Mouse (Mus musculus): ENCODE data around the gene Tmcc3. TPM values are rescaled to one million over a fixed set of nuclear protein-coding genes. Genes with fewer than 3 reads are reported as not detected.

Tmcc3 gene
- polyA plus RNA-seq, 1 experiment = not detected

- Histone ChIP-seq H3K27ac (ENCODE audit: insufficient read depth, low read depth, low read length) (no peak overlapping the region), H3K4me1 (ENCODE audit: control insufficient read depth, insufficient read depth, low read length) (peaks cover 12% of the 10 kb centered on the region), H3K4me3 (ENCODE audit: insufficient read depth, low read depth, low read length) (no peak overlapping the region)
- TF ChIP-seq POLR2A (IDR thresholded peaks at IDR 0.05; ENCODE audit: insufficient read depth, low read depth, low read length) = no peak
- no peak for TF ChIP-seq CTCF (IDR thresholded peaks at IDR 0.05; ENCODE audit: insufficient read depth, low read depth, low read length)
- WGBS = 94% methylated on average over 4 of the region's 4 CpGs
These were observed 1.4 kb downstream of the Tmcc3 start for GRCm38 (mm10) chr10:94313146-94313545.

GRCm38 (mm10) chr10:94318574-94318973 lies 6.8 kb downstream of the Tmcc3 start:
- H3K4me1 ChIP-seq (ENCODE audit: control insufficient read depth, insufficient read depth, low read length) = no peaks in the 10 kb centered on the region
- H3K27ac ChIP-seq (ENCODE audit: insufficient read depth, low read depth, low read length) = no peak overlapping the region
- TF ChIP-seq POLR2A (IDR thresholded peaks at IDR 0.05; ENCODE audit: insufficient read depth, low read depth, low read length) = no peak
- TF ChIP-seq CTCF (IDR thresholded peaks at IDR 0.05; ENCODE audit: insufficient read depth, low read depth, low read length) = no peak
- H3K4me3 ChIP-seq (ENCODE audit: insufficient read depth, low read depth, low read length) = no peak overlapping the region
- 13% methylated on average over 4 of the region's 4 CpGs for WGBS

- peaks cover 3% of the 10 kb centered on the region for H3K4me1 ChIP-seq (ENCODE audit: control insufficient read depth, insufficient read depth, low read length)
- WGBS = 21% methylated on average over 5 of the region's 5 CpGs
- TF ChIP-seq CTCF (IDR thresholded peaks at IDR 0.05; ENCODE audit: insufficient read depth, low read depth, low read length) = no peak
- TF ChIP-seq POLR2A (IDR thresholded peaks at IDR 0.05; ENCODE audit: insufficient read depth, low read depth, low read length) = no peak
These were observed 18.2 kb downstream of the Tmcc3 start for GRCm38 (mm10) chr10:94329962-94330361.

GRCm38 (mm10) chr10:94332358-94333137 lies 20.8 kb downstream of the Tmcc3 start:
- Histone ChIP-seq H3K4me3 (ENCODE audit: insufficient read depth, low read depth, low read length) (no peak overlapping the region), H3K27ac (ENCODE audit: insufficient read depth, low read depth, low read length) (no peak overlapping the region), H3K4me1 (ENCODE audit: control insufficient read depth, insufficient read depth, low read length) (peaks cover 3% of the 10 kb centered on the region)
- TF ChIP-seq CTCF (IDR thresholded peaks at IDR 0.05; ENCODE audit: insufficient read depth, low read depth, low read length) (0 out of 2 replicates have a peak, but pooled peaks have one; percentile 13), POLR2A (IDR thresholded peaks at IDR 0.05; ENCODE audit: insufficient read depth, low read depth, low read length) (no peak)
- 47% methylated on average over 16 of the region's 16 CpGs for WGBS

More at GRCm38 (mm10) chr10:94329962-94330361, 18.2 kb downstream of the Tmcc3 start:
- no peak overlapping the region for H3K4me3 ChIP-seq (ENCODE audit: insufficient read depth, low read depth, low read length)
- no peak overlapping the region for H3K27ac ChIP-seq (ENCODE audit: insufficient read depth, low read depth, low read length)

- Histone ChIP-seq H3K27ac (ENCODE audit: insufficient read depth, low read depth, low read length) (no peak overlapping the region), H3K4me3 (ENCODE audit: insufficient read depth, low read depth, low read length) (no peak overlapping the region), H3K4me1 (ENCODE audit: control insufficient read depth, insufficient read depth, low read length) (peaks cover 3% of the 10 kb centered on the region)
- TF ChIP-seq POLR2A (IDR thresholded peaks at IDR 0.05; ENCODE audit: insufficient read depth, low read depth, low read length) (no peak), CTCF (IDR thresholded peaks at IDR 0.05; ENCODE audit: insufficient read depth, low read depth, low read length) (no peak)
- 78% methylated on average over 8 of the region's 8 CpGs for WGBS
These were observed 21.6 kb downstream of the Tmcc3 start for GRCm38 (mm10) chr10:94333328-94333727.

GRCm38 (mm10) chr10:94335047-94335446 lies 23.3 kb downstream of the Tmcc3 start:
- H3K4me3 ChIP-seq (ENCODE audit: insufficient read depth, low read depth, low read length) = no peak overlapping the region
- 90% methylated on average over 10 of the region's 10 CpGs for WGBS
- no peak for TF ChIP-seq CTCF (IDR thresholded peaks at IDR 0.05; ENCODE audit: insufficient read depth, low read depth, low read length)

GRCm38 (mm10) chr10:94336071-94336470 lies 24.3 kb downstream of the Tmcc3 start:
- WGBS = 93% methylated on average over 6 of the region's 6 CpGs
- H3K4me1 ChIP-seq (ENCODE audit: control insufficient read depth, insufficient read depth, low read length) = no peaks in the 10 kb centered on the region
- TF ChIP-seq POLR2A (IDR thresholded peaks at IDR 0.05; ENCODE audit: insufficient read depth, low read depth, low read length) (no peak), CTCF (IDR thresholded peaks at IDR 0.05; ENCODE audit: insufficient read depth, low read depth, low read length) (no peak)
- no peak overlapping the region for H3K4me3 ChIP-seq (ENCODE audit: insufficient read depth, low read depth, low read length)
- no peak overlapping the region for H3K27ac ChIP-seq (ENCODE audit: insufficient read depth, low read depth, low read length)

More at GRCm38 (mm10) chr10:94335047-94335446, 23.3 kb downstream of the Tmcc3 start:
- Histone ChIP-seq H3K4me1 (ENCODE audit: control insufficient read depth, insufficient read depth, low read length) (no peaks in the 10 kb centered on the region), H3K27ac (ENCODE audit: insufficient read depth, low read depth, low read length) (no peak overlapping the region)

GRCm38 (mm10) chr10:94341501-94341900 lies 29.8 kb downstream of the Tmcc3 start:
- TF ChIP-seq CTCF (IDR thresholded peaks at IDR 0.05; ENCODE audit: insufficient read depth, low read depth, low read length) (no peak), POLR2A (IDR thresholded peaks at IDR 0.05; ENCODE audit: insufficient read depth, low read depth, low read length) (no peak)
- H3K4me1 ChIP-seq (ENCODE audit: control insufficient read depth, insufficient read depth, low read length) = no peaks in the 10 kb centered on the region; the same call in 1 of the 2 replicates
- no peak overlapping the region; the same call in 1 of the 2 replicates for H3K4me3 ChIP-seq (ENCODE audit: insufficient read depth, low read depth, low read length)
- no peak overlapping the region for H3K27ac ChIP-seq (ENCODE audit: insufficient read depth, low read depth, low read length)
- WGBS = 69% methylated on average over 17 of the region's 17 CpGs

GRCm38 (mm10) chr10:94342256-94342655 lies 30.5 kb downstream of the Tmcc3 start:
- H3K27ac ChIP-seq (ENCODE audit: insufficient read depth, low read depth, low read length) = no peak overlapping the region

More at GRCm38 (mm10) chr10:94342256-94342655, 30.5 kb downstream of the Tmcc3 start:
- no peak for TF ChIP-seq POLR2A (IDR thresholded peaks at IDR 0.05; ENCODE audit: insufficient read depth, low read depth, low read length)
- no peak for TF ChIP-seq CTCF (IDR thresholded peaks at IDR 0.05; ENCODE audit: insufficient read depth, low read depth, low read length)
- Histone ChIP-seq H3K4me1 (ENCODE audit: control insufficient read depth, insufficient read depth, low read length) (no peaks in the 10 kb centered on the region; the same call in 1 of the 2 replicates), H3K4me3 (ENCODE audit: insufficient read depth, low read depth, low read length) (no peak overlapping the region)
- 65% methylated on average over 7 of the region's 7 CpGs for WGBS
